Mouse (Mus musculus) brain, embryonic 18.5 days (tissue): ENCODE measurements around the gene 5730596B20Rik.

ENCODE experiments used
- DNase-seq: peaks from one replicate; pipeline ENCODE4 v3.0.0-alpha.2; 2012; ENCODE audit warnings: low read depth, low spot score

5730596B20Rik gene

GRCm38 (mm10) chr6:52175864-52176263 is 1.4 kb upstream of the 5730596B20Rik start:
- DNase-seq, result no peak

GRCm38 (mm10) chr6:52176391-52176790 is 907 bp upstream of the 5730596B20Rik start:
- DNase-seq, result no peak

GRCm38 (mm10) chr6:52177806-52178205 is 508 bp downstream of the 5730596B20Rik start:
- no peak for DNase-seq

- DNase-seq, result no peak
Observed at GRCm38 (mm10) chr6:52178918-52179665, 1.8 kb downstream of the 5730596B20Rik start.

- no peak for DNase-seq
Observed at GRCm38 (mm10) chr6:52179690-52180089, 2.4 kb downstream of the 5730596B20Rik start.

- no peak for DNase-seq
Observed at GRCm38 (mm10) chr6:52180213-52180710, 3.0 kb downstream of the 5730596B20Rik start.

GRCm38 (mm10) chr6:52180726-52181125 is 3.4 kb downstream of the 5730596B20Rik start:
- no peak for DNase-seq

GRCm38 (mm10) chr6:52182030-52182429 is 4.7 kb downstream of the 5730596B20Rik start:
- no peak for DNase-seq

GRCm38 (mm10) chr6:52182793-52183192 is 5.5 kb downstream of the 5730596B20Rik start:
- DNase-seq, result no peak

GRCm38 (mm10) chr6:52183311-52184080 is 6.2 kb downstream of the 5730596B20Rik start:
- no peak for DNase-seq

GRCm38 (mm10) chr6:52184668-52185067 is 7.4 kb downstream of the 5730596B20Rik start:
- no peak for DNase-seq

- no peak for DNase-seq
Observed at GRCm38 (mm10) chr6:52185222-52185621, 7.9 kb downstream of the 5730596B20Rik start.

GRCm38 (mm10) chr6:52185834-52186233 is 8.5 kb downstream of the 5730596B20Rik start:
- no peak for DNase-seq

- no peak for DNase-seq
Observed at GRCm38 (mm10) chr6:52186500-52186899, 9.2 kb downstream of the 5730596B20Rik start.

- DNase-seq, result no peak
Observed at GRCm38 (mm10) chr6:52189172-52189591, 11.9 kb downstream of the 5730596B20Rik start.

GRCm38 (mm10) chr6:52189909-52190308 is 12.6 kb downstream of the 5730596B20Rik start:
- no peak for DNase-seq

GRCm38 (mm10) chr6:52190410-52190809 is 13.1 kb downstream of the 5730596B20Rik start:
- DNase-seq, result no peak

- no peak for DNase-seq
Observed at GRCm38 (mm10) chr6:52190906-52191810, 13.9 kb downstream of the 5730596B20Rik start, which contains the start of gene Hoxa4. TSS of gene Hoxa4 (minus strand) at chr6:52191753.

GRCm38 (mm10) chr6:52191860-52192550 is 14.7 kb downstream of the 5730596B20Rik start:
- no peak for DNase-seq

GRCm38 (mm10) chr6:52194690-52195089 is 17.4 kb downstream of the 5730596B20Rik start:
- no peak for DNase-seq

GRCm38 (mm10) chr6:52196811-52197210 is 19.5 kb downstream of the 5730596B20Rik start:
- DNase-seq, result no peak
